Mouse (Mus musculus) liver, postnatal 0 days (tissue): ENCODE results near the gene Lamc1. TPM values are rescaled to one million over a fixed set of nuclear protein-coding genes. Genes with fewer than 3 reads are reported as not detected.

Source experiments
- ATAC-seq: fragments of 200-750 bp; cut with Nextera tagmentation; 2 replicates; pipeline ENCODE4 v1.8.0; 2017; ENCODE audit warnings: mild to moderate bottlenecking, moderate library complexity
- DNase-seq: peaks from one replicate; pipeline ENCODE4 v3.0.0-alpha.2; 2016
- H3K27ac ChIP-seq: fragments of 300-500 bp; sonication (generic); 2 replicates; pipeline ENCODE4 v1.5.1; 2014; ENCODE audit warnings: antibody characterized with exemption, moderate library complexity, mild to moderate bottlenecking, low read depth
- H3K27me3 ChIP-seq: fragments of 300-500 bp; sonication (generic); 2 replicates; pipeline ENCODE4 v1.6.1; 2014; ENCODE audit warnings: low read length, control low read depth, mixed read lengths; ENCODE audit not compliant: insufficient read depth
- H3K36me3 ChIP-seq: fragments of 300-500 bp; sonication (generic); replicated peaks from 2 replicates; pipeline ENCODE4 v1.6.1; 2014; ENCODE audit warnings: mild to moderate bottlenecking, control low read depth, low read length, moderate library complexity, mixed read lengths; ENCODE audit not compliant: insufficient read depth
- H3K4me1 ChIP-seq: fragments of 300-500 bp; sonication (generic); 2 replicates; pipeline ENCODE4 v1.6.1; 2014; ENCODE audit warnings: antibody characterized with exemption, mild to moderate bottlenecking, control low read depth; ENCODE audit not compliant: insufficient read depth
- H3K4me2 ChIP-seq: fragments of 300-500 bp; sonication (generic); 2 replicates; pipeline ENCODE4 v1.6.1; 2014; ENCODE audit warnings: low read depth, mild to moderate bottlenecking, low read length, moderate library complexity, mixed read lengths
- H3K4me3 ChIP-seq: fragments of 300-500 bp; sonication (generic); 2 replicates; pipeline ENCODE4 v1.5.1; 2014; ENCODE audit warnings: low read depth, low read length
- H3K9ac ChIP-seq: fragments of 300-500 bp; sonication (generic); replicated peaks from 2 replicates; pipeline ENCODE4 v1.6.1; 2014; ENCODE audit warnings: mild to moderate bottlenecking, moderate library complexity
- H3K9me3 ChIP-seq: fragments of 300-500 bp; sonication (generic); 2 replicates; pipeline ENCODE4 v1.6.1; 2016; ENCODE audit warnings: mild to moderate bottlenecking, control low read depth, low read length, mixed read lengths
- CTCF ChIP-seq: sonication (generic); IDR thresholded peaks from 2 replicates; pipeline ENCODE4 v1.5.1; 2016; ENCODE audit warnings: antibody characterized with exemption, low read depth
- EP300 ChIP-seq: IDR thresholded peaks from 2 replicates; pipeline ENCODE4 v1.6.1; 2016; ENCODE audit warnings: antibody characterized with exemption, low read depth, mild to moderate bottlenecking
- WGBS: fragments of 180-500 bp; shearing (Covaris S2); extraction: QIAGEN DNeasy Blood & Tissue Kit; methylation state at CpG from one replicate; pipeline ENCODE4 v1.1.7; 2014; ENCODE audit not compliant: insufficient replicate concordance; 5-methylcytosine and 5-hydroxymethylcytosine counted together
- polyA plus RNA-seq: library from polyadenylated mRNA; unstranded; fragments of >200 nt; fragmentation: Nextera tagmentation; extraction: Ambion mirVana; gene quantifications from 2 replicates; pipeline ENCODE4 v1.2.1, GENCODE M21; 2015

Lamc1 gene
- polyA plus RNA-seq, 1 experiment from 2014 or later: 11.5 TPM

DNA sequence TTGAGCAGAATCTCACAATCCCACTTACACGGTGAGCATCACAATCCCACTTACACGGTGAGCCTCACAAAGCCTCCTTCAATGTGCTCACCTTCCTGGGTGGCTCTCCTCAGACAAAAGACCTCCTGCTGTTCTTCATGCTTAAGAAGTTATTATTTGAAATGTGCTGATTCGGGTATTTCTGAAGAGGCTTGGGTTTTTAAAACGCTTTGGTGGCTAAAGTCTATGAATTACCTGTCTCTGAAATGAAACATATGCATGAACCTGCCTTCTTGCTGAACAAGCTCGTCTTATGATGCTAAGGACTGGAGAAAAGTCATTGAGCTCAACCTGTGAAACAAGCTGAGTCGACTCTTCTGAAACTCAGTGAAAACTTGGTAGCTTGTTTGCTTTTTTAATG lies 36.6 kb downstream of the Lamc1 start:
- DNase-seq (no peak), ATAC-seq (no peak)
- no peak overlapping the region for H3K27ac ChIP-seq
- TF ChIP-seq EP300 (no peak), CTCF (no peak)
- no peaks in the 10 kb centered on the region for H3K9me3 ChIP-seq
- H3K36me3 ChIP-seq: no peaks in the 10 kb centered on the region
- no peak overlapping the region for H3K4me3 ChIP-seq
- no peak overlapping the region for H3K9ac ChIP-seq
- H3K4me1 ChIP-seq: peaks cover 4% of the 10 kb centered on the region
- no peak overlapping the region for H3K4me2 ChIP-seq
- no peaks in the 10 kb centered on the region for H3K27me3 ChIP-seq
- WGBS: 80% methylated on average over 6 of the region's 6 CpGs

DNA sequence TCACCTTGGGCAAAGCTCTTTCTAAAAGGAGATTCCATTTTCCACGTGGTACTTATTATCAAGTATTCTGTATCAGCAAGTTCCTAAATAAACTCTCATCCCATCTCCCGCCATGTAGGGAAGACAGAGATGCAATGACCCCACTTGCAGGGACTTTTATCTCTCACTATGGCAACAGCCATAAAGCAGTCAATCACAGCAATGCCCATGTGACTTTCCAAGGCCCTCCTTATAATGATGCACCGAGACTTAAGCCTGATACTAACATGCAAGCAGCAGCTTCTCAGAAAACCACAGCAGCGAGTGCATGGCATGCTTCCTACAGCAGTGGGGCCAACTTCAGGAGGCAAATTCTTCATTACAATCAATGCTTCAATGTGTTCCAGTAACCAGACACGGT lies 39.7 kb downstream of the Lamc1 start:
- H3K27me3 ChIP-seq: no peaks in the 10 kb centered on the region
- H3K9me3 ChIP-seq: 0 out of 2 replicates have a peak, but pooled peaks cover 2% of the 10 kb centered on the region
- H3K9ac ChIP-seq: no peak overlapping the region
- H3K4me3 ChIP-seq: no peak overlapping the region
- no peak for DNase-seq
- H3K4me2 ChIP-seq: no peak overlapping the region
- H3K27ac ChIP-seq: no peak overlapping the region
- H3K4me1 ChIP-seq: peaks cover 4% of the 10 kb centered on the region
- WGBS: 55% methylated on average over 5 of the region's 5 CpGs
- no peak for ATAC-seq
- no peak for TF ChIP-seq CTCF
- no peak for TF ChIP-seq EP300
- H3K36me3 ChIP-seq: no peaks in the 10 kb centered on the region

DNA sequence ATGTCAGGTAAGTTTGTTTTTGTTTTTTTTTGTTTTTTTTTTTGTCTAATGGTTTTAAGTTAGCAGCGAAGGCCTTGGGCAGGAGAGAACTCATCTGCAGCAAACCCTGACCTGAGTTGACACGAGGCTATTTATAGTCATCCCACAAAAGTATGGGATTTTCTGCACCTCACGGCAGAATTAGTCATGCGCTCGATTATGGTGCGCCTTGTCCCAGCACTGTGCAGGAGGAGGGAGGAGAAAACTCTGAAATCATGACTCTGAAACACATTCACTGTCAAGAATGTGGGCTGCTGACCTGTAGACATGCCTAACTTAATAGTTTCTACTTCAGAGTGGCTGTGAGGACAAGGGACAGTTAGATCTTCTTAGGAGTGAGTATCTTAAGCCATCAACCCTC lies 40.4 kb downstream of the Lamc1 start:
- no peaks in the 10 kb centered on the region for H3K27me3 ChIP-seq
- H3K9me3 ChIP-seq: 0 out of 2 replicates have a peak, but pooled peaks cover 2% of the 10 kb centered on the region
- no peak for TF ChIP-seq EP300
- TF ChIP-seq CTCF: no peak
- 62% methylated on average over 6 of the region's 6 CpGs for WGBS
- no peak overlapping the region for H3K4me2 ChIP-seq
- no peak overlapping the region for H3K9ac ChIP-seq
- no peak overlapping the region for H3K27ac ChIP-seq
- H3K4me1 ChIP-seq: peaks cover 8% of the 10 kb centered on the region
- DNase-seq (no peak), ATAC-seq (no peak)
- H3K4me3 ChIP-seq: no peak overlapping the region
- no peaks in the 10 kb centered on the region for H3K36me3 ChIP-seq

DNA sequence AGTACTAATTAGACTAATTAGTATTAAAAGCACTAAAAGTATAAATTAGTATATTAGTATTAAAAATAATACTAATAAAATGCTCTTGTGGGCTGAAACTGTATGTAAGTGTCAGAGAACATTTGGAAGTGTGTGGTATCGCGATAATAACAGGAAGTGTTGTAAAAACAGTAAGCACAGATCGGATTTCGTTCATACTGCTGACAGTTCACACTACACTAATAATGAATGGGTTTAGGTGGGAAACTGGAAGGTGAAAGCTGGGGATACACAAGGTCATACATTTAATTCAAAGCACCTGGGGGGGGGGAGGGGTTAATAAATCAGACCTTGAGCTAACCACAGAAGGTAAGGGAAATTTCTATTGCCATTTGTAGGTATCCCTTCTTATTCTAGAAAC lies 41.2 kb downstream of the Lamc1 start:
- Histone ChIP-seq H3K9ac (no peak overlapping the region), H3K4me3 (no peak overlapping the region), H3K36me3 (no peaks in the 10 kb centered on the region), H3K4me2 (no peak overlapping the region), H3K27me3 (no peaks in the 10 kb centered on the region), H3K4me1 (peaks cover 12% of the 10 kb centered on the region), H3K27ac (no peak overlapping the region), H3K9me3 (0 out of 2 replicates have a peak, but pooled peaks cover 2% of the 10 kb centered on the region)
- 44% methylated on average over 4 of the region's 4 CpGs for WGBS
- TF ChIP-seq EP300 (no peak), CTCF (no peak)
- no peak for DNase-seq
- no peak for ATAC-seq

DNA sequence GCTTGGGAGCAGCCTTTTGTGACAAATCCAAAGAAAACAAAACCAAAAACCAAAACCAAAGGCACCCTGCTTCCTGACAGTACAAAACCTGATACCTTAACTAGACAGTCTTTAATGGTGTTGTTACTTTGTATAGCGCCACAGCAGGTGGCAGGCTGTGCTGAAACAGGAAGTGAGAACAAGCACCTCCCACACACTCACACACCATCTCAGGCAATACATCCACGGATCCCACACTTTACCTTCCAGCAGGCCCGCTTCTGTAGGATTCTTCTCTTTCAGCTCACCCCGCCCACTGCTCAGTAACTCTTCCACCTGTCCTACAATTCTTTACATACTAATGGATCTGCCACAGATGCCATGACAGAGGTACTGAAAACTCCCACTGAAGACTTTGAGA lies 44.6 kb downstream of the Lamc1 start:
- DNase-seq (no peak), ATAC-seq (no peak)
- no peak overlapping the region for H3K4me2 ChIP-seq
- H3K4me1 ChIP-seq: peaks cover 14% of the 10 kb centered on the region
- WGBS: 59% methylated on average over 4 of the region's 4 CpGs
- no peak for TF ChIP-seq EP300
- TF ChIP-seq CTCF: 0 out of 2 replicates have a peak, but pooled peaks have one; percentile 20
- H3K36me3 ChIP-seq: no peaks in the 10 kb centered on the region
- no peak overlapping the region for H3K4me3 ChIP-seq
- H3K9me3 ChIP-seq: 0 out of 2 replicates have a peak, but pooled peaks cover 2% of the 10 kb centered on the region
- H3K27me3 ChIP-seq: no peaks in the 10 kb centered on the region
- no peak overlapping the region for H3K9ac ChIP-seq
- H3K27ac ChIP-seq: no peak overlapping the region

DNA sequence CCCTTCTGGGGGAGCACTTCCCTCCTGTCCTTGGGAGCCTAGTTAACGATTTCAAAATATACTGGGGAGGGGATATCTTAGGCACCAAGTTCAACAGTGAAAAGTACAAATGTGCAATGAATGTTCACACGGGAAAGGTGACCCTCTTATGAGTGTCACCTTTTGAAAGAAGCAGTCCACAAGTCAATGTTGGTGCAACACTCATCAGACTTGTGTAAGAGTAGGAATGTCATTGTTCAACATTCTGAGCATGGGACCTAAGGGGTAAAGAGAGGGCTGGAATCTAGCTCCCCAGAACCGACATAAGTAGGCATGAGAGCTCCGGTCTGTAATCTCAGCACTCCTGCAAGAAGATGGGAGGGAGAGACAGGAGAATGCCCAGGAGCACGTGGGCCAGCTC lies 45.1 kb downstream of the Lamc1 start:
- Histone ChIP-seq H3K9ac (no peak overlapping the region), H3K36me3 (no peaks in the 10 kb centered on the region), H3K27ac (no peak overlapping the region), H3K4me3 (no peak overlapping the region), H3K4me1 (peaks cover 14% of the 10 kb centered on the region; the same call in 1 of the 2 replicates), H3K4me2 (no peak overlapping the region), H3K27me3 (no peaks in the 10 kb centered on the region), H3K9me3 (0 out of 2 replicates have a peak, but pooled peaks cover 2% of the 10 kb centered on the region)
- DNase-seq: no peak
- peak; percentile 79 for ATAC-seq
- TF ChIP-seq CTCF (no peak), EP300 (no peak)
- WGBS: 59% methylated on average over 5 of the region's 5 CpGs
